Mouse (Mus musculus) intestine, embryonic 14.5 days (tissue): ENCODE results near the gene Klra17. TPM values are rescaled to one million over a fixed set of nuclear protein-coding genes. Genes with fewer than 3 reads are reported as not detected.

ENCODE experiments used
- polyA plus RNA-seq: library from polyadenylated mRNA; unstranded; fragments of >200 nt; fragmentation: Nextera tagmentation; extraction: Ambion mirVana; gene quantifications from 2 replicates; pipeline ENCODE4 v1.2.1, GENCODE M21; 2014

The Klra17 gene
- polyA plus RNA-seq, 1 experiment from 2014 or later: not detected

Other genes with a start within 250 kb of the Klra17 start
- gene Klrc3, start 233.3 kb downstream of the Klra17 start, polyA plus RNA-seq: not detected in 2 replicates
- gene Klrc2, start 216.0 kb downstream of the Klra17 start, polyA plus RNA-seq: not detected in 2 replicates
- gene Klrc1, start 197.7 kb downstream of the Klra17 start, polyA plus RNA-seq: not detected in 2 replicates
- gene Klri1, start 159.5 kb downstream of the Klra17 start, polyA plus RNA-seq: not detected in 2 replicates
- gene Klri2, start 136.2 kb downstream of the Klra17 start, polyA plus RNA-seq: 0.04 TPM in 1 of 2 replicates, not detected in the other
- gene Gm156, start 92.4 kb downstream of the Klra17 start, polyA plus RNA-seq: not detected in 2 replicates
- gene Gm17631, start 14.0 kb downstream of the Klra17 start, polyA plus RNA-seq: not detected in 2 replicates
- gene Klra5, start 41.0 kb upstream of the Klra17 start, polyA plus RNA-seq: not detected in 2 replicates
- not detected in 2 replicates for gene Klra6, start 150.3 kb upstream of the Klra17 start, polyA plus RNA-seq
- gene Klra4, start 190.6 kb upstream of the Klra17 start, polyA plus RNA-seq: not detected in 2 replicates